Mouse (Mus musculus) midbrain, embryonic 12.5 days (tissue): ENCODE results near the gene Bach1. TPM values are rescaled to one million over a fixed set of nuclear protein-coding genes. Genes with fewer than 3 reads are reported as not detected.

Experiments
- polyA plus RNA-seq: library from polyadenylated mRNA; unstranded; fragments of >200 nt; fragmentation: Nextera tagmentation; extraction: Ambion mirVana; gene quantifications from 2 replicates; pipeline ENCODE4 v1.2.1, GENCODE M21; 2016

Bach1 gene
- polyA plus RNA-seq, 1 experiment from 2014 or later, result 24.4 TPM

Other genes with a start within 250 kb of the Bach1 start
- 41.2 and 41.3 TPM in 2 replicates for gene Usp16, start 244.2 kb upstream of the Bach1 start, polyA plus RNA-seq
- 528 and 533 TPM in 2 replicates for gene Cct8, start 203.1 kb upstream of the Bach1 start, polyA plus RNA-seq
- not detected in 2 replicates for gene Map3k7cl, start 145.6 kb upstream of the Bach1 start, polyA plus RNA-seq